Mouse (Mus musculus): ENCODE results near the gene Reep1.
"Not testable (repeated sequence)": the region's sequence is repeated elsewhere in the genome, so short reads cannot be mapped to it uniquely, and the experiment has no call there.

Gene Reep1

DNA sequence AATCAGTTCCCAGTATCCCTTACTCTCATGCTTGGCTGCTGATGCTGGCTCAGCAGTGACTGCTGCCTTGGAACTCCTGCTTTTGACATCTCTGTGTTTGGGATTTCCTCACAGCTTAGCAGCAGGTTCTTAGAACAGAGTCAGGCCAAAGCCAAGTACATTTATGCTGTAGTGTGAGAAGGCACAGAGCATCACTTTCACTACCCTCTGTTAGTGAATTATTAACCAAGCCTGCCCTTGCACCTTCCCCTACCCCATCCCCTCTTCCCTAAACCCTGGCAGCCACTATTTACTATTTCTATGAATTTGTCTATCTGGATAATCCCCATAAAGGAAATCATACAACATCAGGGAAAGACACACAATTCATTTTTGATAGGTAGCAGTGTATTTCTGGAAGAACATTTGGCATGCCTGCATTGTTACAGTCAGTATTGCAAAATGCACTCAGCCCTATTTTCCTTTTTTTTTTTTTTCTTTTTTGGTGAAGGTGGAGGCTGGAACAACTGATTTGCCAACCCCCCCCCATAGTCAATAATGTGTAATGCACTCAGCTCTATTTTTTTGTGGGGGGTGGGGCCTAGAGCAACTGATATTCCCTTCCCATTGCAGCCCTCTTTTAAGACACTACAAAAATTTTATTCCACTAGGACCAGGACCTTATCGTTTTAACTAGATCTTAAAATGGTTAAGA is 133.4 kb downstream of the Reep1 start:
- DNase-seq (ENCODE audit: low spot score in 2 of 2) = no peak

GRCm38 (mm10) chr6:71846906-71847305 is 139.5 kb downstream of the Reep1 start:
- DNase-seq (ENCODE audit: low spot score in 2 of 2) = not testable (repeated sequence)
